Mouse (Mus musculus) embryonic facial prominence, embryonic 12.5 days (tissue): ENCODE data around the gene Lipo1. TPM values are rescaled to one million over a fixed set of nuclear protein-coding genes. Genes with fewer than 3 reads are reported as not detected.
"Not testable (repeated sequence)": the region's sequence is repeated elsewhere in the genome, so short reads cannot be mapped to it uniquely, and the experiment has no call there.

Experiments used
- ATAC-seq: fragments of 200-750 bp; cut with Nextera tagmentation; 2 replicates; pipeline ENCODE4 v1.8.0; 2017; ENCODE audit not compliant: insufficient number of reproducible peaks, insufficient read depth, low FRiP score, low TSS enrichment
- H3K27ac ChIP-seq: fragments of 300-500 bp; sonication (generic); 2 replicates; pipeline ENCODE4 v1.5.1; 2016; ENCODE audit warnings: mild to moderate bottlenecking
- H3K27me3 ChIP-seq: fragments of 300-500 bp; sonication (generic); 2 replicates; pipeline ENCODE4 v1.6.1; 2016; ENCODE audit warnings: mild to moderate bottlenecking, moderate library complexity
- H3K36me3 ChIP-seq: fragments of 300-500 bp; sonication (generic); 2 replicates; pipeline ENCODE4 v1.6.1; 2016; ENCODE audit warnings: mild to moderate bottlenecking
- H3K4me1 ChIP-seq: fragments of 300-500 bp; sonication (generic); 2 replicates; pipeline ENCODE4 v1.6.1; 2016
- H3K4me2 ChIP-seq: fragments of 300-500 bp; sonication (generic); replicated peaks from 2 replicates; pipeline ENCODE4 v1.6.1; 2016; ENCODE audit warnings: mild to moderate bottlenecking, moderate library complexity
- H3K4me3 ChIP-seq: fragments of 300-500 bp; sonication (generic); 2 replicates; pipeline ENCODE4 v1.5.1; 2016; ENCODE audit warnings: mild to moderate bottlenecking
- H3K9ac ChIP-seq: fragments of 300-500 bp; sonication (generic); 2 replicates; pipeline ENCODE4 v1.6.1; 2016; ENCODE audit warnings: mild to moderate bottlenecking, moderate library complexity
- H3K9me3 ChIP-seq: fragments of 300-500 bp; sonication (generic); 2 replicates; pipeline ENCODE4 v1.6.1; 2016; ENCODE audit warnings: mild to moderate bottlenecking, moderate library complexity
- WGBS: fragments of 180-500 bp; shearing (Covaris S2); methylation state at CpG from one replicate; pipeline ENCODE4 v1.1.7; 2016; 5-methylcytosine and 5-hydroxymethylcytosine counted together
- polyA plus RNA-seq: library from polyadenylated mRNA; unstranded; fragments of >200 nt; fragmentation: Nextera tagmentation; extraction: Ambion mirVana; gene quantifications from 2 replicates; pipeline ENCODE4 v1.2.1, GENCODE M21; 2016

Gene Lipo1
- polyA plus RNA-seq, result not detected in 2 replicates

GRCm38 (mm10) chr19:33787359-33787758 is at the start of gene Lipo1:
Gene Lipo1, minus strand, starts transcription at chr19:33787459.
- H3K4me3 ChIP-seq, H3K36me3 ChIP-seq, ATAC-seq, H3K27me3 ChIP-seq, H3K27ac ChIP-seq, H3K9me3 ChIP-seq, H3K4me1 ChIP-seq, H3K4me2 ChIP-seq, H3K9ac ChIP-seq: not testable (repeated sequence)

- Histone ChIP-seq H3K4me3 (no peak overlapping the region), H3K4me1 (no peaks in the 10 kb centered on the region), H3K27me3 (no peaks in the 10 kb centered on the region), H3K4me2 (no peak overlapping the region), H3K9ac (no peak overlapping the region), H3K36me3 (no peaks in the 10 kb centered on the region), H3K27ac (no peak overlapping the region), H3K9me3 (no peaks in the 10 kb centered on the region)
- WGBS, result 89% methylated on average over 12 of the region's 12 CpGs
- no peak for ATAC-seq
These were observed 532 bp downstream of the Lipo1 start for GRCm38 (mm10) chr19:33786576-33787277.

GRCm38 (mm10) chr19:33761287-33762086 is 25.8 kb downstream of the Lipo1 start, which contains the start of gene Lipo3:
Gene Lipo3, minus strand, starts transcription at chr19:33761951.
- H3K4me3 ChIP-seq, H3K36me3 ChIP-seq, H3K4me1 ChIP-seq, H3K9me3 ChIP-seq, H3K27me3 ChIP-seq, H3K9ac ChIP-seq, H3K27ac ChIP-seq: not testable (repeated sequence)
- peak within 1 kb of the TSS; percentile 37 for H3K4me2 ChIP-seq
- 29% methylated on average over 13 of the region's 41 CpGs for WGBS
- peak; percentile 81 for ATAC-seq

GRCm38 (mm10) chr19:33751259-33751658 is 36.0 kb downstream of the Lipo1 start, which contains the start of gene Lipo2:
Gene Lipo2, minus strand, starts transcription at chr19:33751359.
- not testable (repeated sequence) for H3K36me3 ChIP-seq, H3K9ac ChIP-seq, H3K4me1 ChIP-seq, H3K4me2 ChIP-seq, ATAC-seq, H3K27me3 ChIP-seq, H3K27ac ChIP-seq, H3K4me3 ChIP-seq, H3K9me3 ChIP-seq
- WGBS, result 91% methylated on average over 1 of the region's 1 CpGs

Other genes starting within 250 kb of the Lipo1 start
- not detected in 2 replicates for gene Gm8978, start 162.2 kb downstream of the Lipo1 start, polyA plus RNA-seq
- 0.31 and 0.39 TPM in 2 replicates for gene Lipo2, start 36.1 kb downstream of the Lipo1 start, polyA plus RNA-seq
- gene Lipo3, start 25.5 kb downstream of the Lipo1 start, polyA plus RNA-seq, result 9.4 and 11.0 TPM in 2 replicates
- not detected in 2 replicates for gene Lipf, start 173.7 kb upstream of the Lipo1 start, polyA plus RNA-seq
- not detected in 2 replicates for gene Lipk, start 220.8 kb upstream of the Lipo1 start, polyA plus RNA-seq